Mouse (Mus musculus): ENCODE data around the gene Slc41a3. TPM values are rescaled to one million over a fixed set of nuclear protein-coding genes. Genes with fewer than 3 reads are reported as not detected.

The Slc41a3 gene
- polyA plus RNA-seq, 1 experiment from 2014 or later = 9.7 TPM

GRCm38 (mm10) chr6:90686812-90687211 lies 82.3 kb downstream of the Slc41a3 start:
- Histone ChIP-seq H3K4me1 (ENCODE audit: insufficient read depth, low read depth, low read length) (peaks cover 10% of the 10 kb centered on the region; the same call in 1 of the 2 replicates), H3K27me3 (replicated peaks; ENCODE audit: insufficient read depth, low read length) (no peaks in the 10 kb centered on the region), H3K27ac (ENCODE audit: low read length) (no peak overlapping the region), H3K4me3 (ENCODE audit: low read depth, low read length) (no peak overlapping the region), H3K4me2 (replicated peaks; ENCODE audit: low read depth, low read length) (no peak overlapping the region), H3K9me3 (ENCODE audit: low read length) (no peaks in the 10 kb centered on the region), H3K9ac (replicated peaks; ENCODE audit: low read depth) (no peak overlapping the region), H3K36me3 (ENCODE audit: insufficient read depth, low read length) (peaks cover 23% of the 10 kb centered on the region; the same call in 1 of the 2 replicates)
- 78% methylated on average over 1 of the region's 1 CpGs for WGBS
- ATAC-seq = no peak
- DNase-seq (ENCODE audit: low spot score) = no peak
- TF ChIP-seq EP300 (IDR thresholded peaks at IDR 0.05) (no peak), CTCF (IDR thresholded peaks at IDR 0.05) (no peak)

- Histone ChIP-seq H3K27me3 (replicated peaks; ENCODE audit: insufficient read depth, low read length) (no peaks in the 10 kb centered on the region), H3K9me3 (ENCODE audit: low read length) (no peaks in the 10 kb centered on the region), H3K4me1 (ENCODE audit: insufficient read depth, low read depth, low read length) (peaks cover 7% of the 10 kb centered on the region; the same call in 1 of the 2 replicates), H3K4me2 (replicated peaks; ENCODE audit: low read depth, low read length) (no peak overlapping the region), H3K4me3 (ENCODE audit: low read depth, low read length) (no peak overlapping the region), H3K27ac (ENCODE audit: low read length) (no peak overlapping the region), H3K36me3 (ENCODE audit: insufficient read depth, low read length) (peaks cover 30% of the 10 kb centered on the region; the same call in 1 of the 2 replicates), H3K9ac (replicated peaks; ENCODE audit: low read depth) (no peak overlapping the region)
- TF ChIP-seq CTCF (IDR thresholded peaks at IDR 0.05) (no peak), EP300 (IDR thresholded peaks at IDR 0.05) (no peak)
- no peak for ATAC-seq
- WGBS = 86% methylated on average over 6 of the region's 6 CpGs
- no peak for DNase-seq (ENCODE audit: low spot score)
Observed at GRCm38 (mm10) chr6:90688003-90688402, 83.5 kb downstream of the Slc41a3 start.

GRCm38 (mm10) chr6:90688742-90689141 lies 84.2 kb downstream of the Slc41a3 start:
- Histone ChIP-seq H3K27ac (ENCODE audit: low read length) (0 out of 2 replicates have a peak overlapping the region, but pooled peaks have one; percentile 20), H3K4me2 (replicated peaks; ENCODE audit: low read depth, low read length) (no peak overlapping the region), H3K27me3 (replicated peaks; ENCODE audit: insufficient read depth, low read length) (no peaks in the 10 kb centered on the region), H3K4me3 (ENCODE audit: low read depth, low read length) (no peak overlapping the region), H3K4me1 (ENCODE audit: insufficient read depth, low read depth, low read length) (peaks cover 7% of the 10 kb centered on the region; the same call in 1 of the 2 replicates), H3K9ac (replicated peaks; ENCODE audit: low read depth) (no peak overlapping the region), H3K36me3 (ENCODE audit: insufficient read depth, low read length) (peaks cover 38% of the 10 kb centered on the region; the same call in 1 of the 2 replicates), H3K9me3 (ENCODE audit: low read length) (no peaks in the 10 kb centered on the region)
- WGBS = 32% methylated on average over 3 of the region's 3 CpGs
- no peak for ATAC-seq
- TF ChIP-seq EP300 (IDR thresholded peaks at IDR 0.05) (no peak), CTCF (IDR thresholded peaks at IDR 0.05) (peak; percentile 19)
- no peak for DNase-seq (ENCODE audit: low spot score)

GRCm38 (mm10) chr6:90689500-90689899 lies 85.0 kb downstream of the Slc41a3 start:
- Histone ChIP-seq H3K27me3 (replicated peaks; ENCODE audit: insufficient read depth, low read length) (no peaks in the 10 kb centered on the region), H3K9me3 (ENCODE audit: low read length) (no peaks in the 10 kb centered on the region), H3K27ac (ENCODE audit: low read length) (no peak overlapping the region), H3K36me3 (ENCODE audit: insufficient read depth, low read length) (peaks cover 41% of the 10 kb centered on the region; the same call in 1 of the 2 replicates), H3K4me2 (replicated peaks; ENCODE audit: low read depth, low read length) (no peak overlapping the region), H3K4me1 (ENCODE audit: insufficient read depth, low read depth, low read length) (peaks cover 7% of the 10 kb centered on the region; the same call in 1 of the 2 replicates), H3K9ac (replicated peaks; ENCODE audit: low read depth) (no peak overlapping the region), H3K4me3 (ENCODE audit: low read depth, low read length) (no peak overlapping the region)
- WGBS = 71% methylated on average over 10 of the region's 10 CpGs
- TF ChIP-seq CTCF (IDR thresholded peaks at IDR 0.05) (no peak), EP300 (IDR thresholded peaks at IDR 0.05) (no peak)
- DNase-seq (ENCODE audit: low spot score) = no peak
- ATAC-seq = peak; percentile 26; the same call in 1 of the 2 replicates

GRCm38 (mm10) chr6:90691935-90692334 lies 87.4 kb downstream of the Slc41a3 start:
- H3K4me2 ChIP-seq (replicated peaks; ENCODE audit: low read depth, low read length) = no peak overlapping the region
- TF ChIP-seq EP300 (IDR thresholded peaks at IDR 0.05) = no peak
- TF ChIP-seq CTCF (IDR thresholded peaks at IDR 0.05) = no peak
- no peak overlapping the region for H3K27ac ChIP-seq (ENCODE audit: low read length)
- no peak overlapping the region for H3K9ac ChIP-seq (replicated peaks; ENCODE audit: low read depth)
- no peaks in the 10 kb centered on the region for H3K9me3 ChIP-seq (ENCODE audit: low read length)
- ATAC-seq (no peak), DNase-seq (ENCODE audit: low spot score) (no peak)
- H3K27me3 ChIP-seq (replicated peaks; ENCODE audit: insufficient read depth, low read length) = no peaks in the 10 kb centered on the region
- H3K4me1 ChIP-seq (ENCODE audit: insufficient read depth, low read depth, low read length) = peaks cover 7% of the 10 kb centered on the region; the same call in 1 of the 2 replicates
- no peak overlapping the region for H3K4me3 ChIP-seq (ENCODE audit: low read depth, low read length)
- peaks cover 41% of the 10 kb centered on the region; the same call in 1 of the 2 replicates for H3K36me3 ChIP-seq (ENCODE audit: insufficient read depth, low read length)
- 55% methylated on average over 2 of the region's 2 CpGs for WGBS

GRCm38 (mm10) chr6:90692404-90692803 lies 87.9 kb downstream of the Slc41a3 start:
- TF ChIP-seq EP300 (IDR thresholded peaks at IDR 0.05) (no peak), CTCF (IDR thresholded peaks at IDR 0.05) (no peak)
- Histone ChIP-seq H3K27ac (ENCODE audit: low read length) (no peak overlapping the region), H3K27me3 (replicated peaks; ENCODE audit: insufficient read depth, low read length) (no peaks in the 10 kb centered on the region), H3K4me2 (replicated peaks; ENCODE audit: low read depth, low read length) (no peak overlapping the region), H3K9me3 (ENCODE audit: low read length) (no peaks in the 10 kb centered on the region), H3K36me3 (ENCODE audit: insufficient read depth, low read length) (peaks cover 41% of the 10 kb centered on the region; the same call in 1 of the 2 replicates), H3K4me3 (ENCODE audit: low read depth, low read length) (no peak overlapping the region), H3K9ac (replicated peaks; ENCODE audit: low read depth) (no peak overlapping the region), H3K4me1 (ENCODE audit: insufficient read depth, low read depth, low read length) (peaks cover 7% of the 10 kb centered on the region; the same call in 1 of the 2 replicates)
- DNase-seq (ENCODE audit: low spot score) (no peak), ATAC-seq (no peak)
- WGBS = 64% methylated on average over 2 of the region's 2 CpGs

Measured in lung, postnatal 0 days (tissue).